Mouse (Mus musculus) hindbrain, postnatal 0 days (tissue): ENCODE data around the gene Rps12-ps3. TPM values are rescaled to one million over a fixed set of nuclear protein-coding genes. Genes with fewer than 3 reads are reported as not detected.
A peak's percentile ranks its signal among the peaks of the same experiment; 100 is the strongest.

Experiments used
- ATAC-seq: fragments of 200-750 bp; cut with Nextera tagmentation; 2 replicates; pipeline ENCODE4 v1.8.0; 2017; ENCODE audit warnings: mild to moderate bottlenecking, moderate TSS enrichment, moderate library complexity
- DNase-seq: peaks from one replicate; pipeline ENCODE4 v3.0.0-alpha.2; 2015; ENCODE audit warnings: low spot score
- H3K27ac ChIP-seq: fragments of 300-500 bp; sonication (generic); 2 replicates; pipeline ENCODE4 v1.5.1; 2014; ENCODE audit warnings: mild to moderate bottlenecking
- H3K27me3 ChIP-seq: fragments of 300-500 bp; sonication (generic); 2 replicates; pipeline ENCODE4 v1.6.1; 2014; ENCODE audit warnings: low read length, mixed read lengths; ENCODE audit not compliant: insufficient read depth
- H3K36me3 ChIP-seq: fragments of 300-500 bp; sonication (generic); 2 replicates; pipeline ENCODE4 v1.6.1; 2014; ENCODE audit warnings: low read length, mixed read lengths; ENCODE audit not compliant: insufficient read depth
- H3K4me1 ChIP-seq: fragments of 300-500 bp; sonication (generic); 2 replicates; pipeline ENCODE4 v1.6.1; 2014; ENCODE audit warnings: antibody characterized with exemption, low read length, mixed read lengths; ENCODE audit not compliant: insufficient read depth
- H3K4me2 ChIP-seq: fragments of 300-500 bp; sonication (generic); 2 replicates; pipeline ENCODE4 v1.6.1; 2014; ENCODE audit warnings: low read depth, mild to moderate bottlenecking, low read length, moderate library complexity, mixed read lengths
- H3K4me3 ChIP-seq: fragments of 300-500 bp; sonication (generic); 2 replicates; pipeline ENCODE4 v1.5.1; 2014; ENCODE audit warnings: low read length
- H3K9ac ChIP-seq: fragments of 300-500 bp; sonication (generic); replicated peaks from 2 replicates; pipeline ENCODE4 v1.6.1; 2014; ENCODE audit warnings: mild to moderate bottlenecking, low read length, moderate library complexity, mixed read lengths
- H3K9me3 ChIP-seq: fragments of 300-500 bp; sonication (generic); 2 replicates; pipeline ENCODE4 v1.6.1; 2016; ENCODE audit warnings: low read length, mixed read lengths
- CTCF ChIP-seq: IDR thresholded peaks from 2 replicates; pipeline ENCODE4 v1.5.1; 2016; ENCODE audit warnings: antibody characterized with exemption, control low read depth, low read depth
- WGBS: fragments of 180-500 bp; shearing (Covaris S2); extraction: QIAGEN DNeasy Blood & Tissue Kit; methylation state at CpG from one replicate; pipeline ENCODE4 v1.1.7; 2014; 5-methylcytosine and 5-hydroxymethylcytosine counted together
- polyA plus RNA-seq: library from polyadenylated mRNA; unstranded; fragments of >200 nt; fragmentation: Nextera tagmentation; extraction: Ambion mirVana; gene quantifications from 2 replicates; pipeline ENCODE4 v1.2.1, GENCODE M21; 2015
- total RNA-seq: library from RNA; depleted of rRNA; stranded (reverse); fragments of >200 nt; gene quantifications from 2 replicates; pipeline ENCODE4 v1.2.3, GENCODE M21; 2014; rRNA removed

Rps12-ps3 gene
- total RNA-seq, result 47.7 and 63.1 TPM in 2 replicates
- 4.5 and 13.9 TPM in 2 replicates for polyA plus RNA-seq

- Histone ChIP-seq H3K27me3 (no peaks in the 10 kb centered on the region), H3K36me3 (0 out of 2 replicates have a peak, but pooled peaks cover 7% of the 10 kb centered on the region), H3K4me1 (no peaks in the 10 kb centered on the region), H3K4me3 (no peak within 1 kb of the TSS), H3K27ac (no peak within 1 kb of the TSS), H3K9ac (no peak within 1 kb of the TSS), H3K9me3 (no peaks in the 10 kb centered on the region), H3K4me2 (no peak within 1 kb of the TSS)
- no peak for DNase-seq
- TF ChIP-seq CTCF, result no peak
- ATAC-seq, result no peak
- 97% methylated on average over 12 of the region's 14 CpGs for WGBS
Measured at GRCm38 (mm10) chr19:59321990-59322389, at the start of gene Rps12-ps3. TSS of gene Rps12-ps3 (plus strand) at chr19:59322290.

GRCm38 (mm10) chr19:59273190-59273589 is 48.9 kb upstream of the Rps12-ps3 start:
- Histone ChIP-seq H3K4me1 (no peaks in the 10 kb centered on the region), H3K9me3 (no peaks in the 10 kb centered on the region), H3K27me3 (no peaks in the 10 kb centered on the region), H3K9ac (no peak overlapping the region), H3K36me3 (no peaks in the 10 kb centered on the region), H3K27ac (no peak overlapping the region), H3K4me3 (no peak overlapping the region), H3K4me2 (no peak overlapping the region)
- TF ChIP-seq CTCF, result no peak
- ATAC-seq, result no peak
- no peak for DNase-seq
- WGBS, result 83% methylated on average over 7 of the region's 7 CpGs

DNA sequence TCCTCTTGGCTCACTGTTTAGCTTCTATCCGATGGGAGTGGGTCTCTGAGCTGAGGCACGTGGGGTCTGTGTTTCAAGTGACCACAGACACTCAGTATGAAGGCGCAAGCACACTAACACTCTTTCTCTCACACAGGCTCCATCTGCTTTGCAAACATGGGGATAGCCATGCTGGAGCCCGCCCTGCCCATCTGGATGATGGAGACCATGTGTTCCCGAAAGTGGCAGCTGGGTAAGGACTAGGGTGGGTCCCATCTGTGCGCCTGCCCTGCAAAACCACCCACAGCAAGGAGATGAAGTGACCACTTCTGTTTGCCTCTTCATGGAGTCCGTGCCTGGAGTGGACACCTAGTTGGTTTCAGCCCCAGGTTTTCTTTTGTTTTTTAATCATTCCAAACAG is 45.7 kb upstream of the Rps12-ps3 start:
- TF ChIP-seq CTCF, result no peak
- H3K27me3 ChIP-seq, result no peaks in the 10 kb centered on the region
- no peaks in the 10 kb centered on the region for H3K4me1 ChIP-seq
- no peaks in the 10 kb centered on the region for H3K9me3 ChIP-seq
- no peak overlapping the region for H3K4me3 ChIP-seq
- 67% methylated on average over 7 of the region's 7 CpGs for WGBS
- ATAC-seq (no peak), DNase-seq (no peak)
- H3K36me3 ChIP-seq, result no peaks in the 10 kb centered on the region
- H3K27ac ChIP-seq, result no peak overlapping the region
- no peak overlapping the region for H3K4me2 ChIP-seq
- no peak overlapping the region for H3K9ac ChIP-seq

DNA sequence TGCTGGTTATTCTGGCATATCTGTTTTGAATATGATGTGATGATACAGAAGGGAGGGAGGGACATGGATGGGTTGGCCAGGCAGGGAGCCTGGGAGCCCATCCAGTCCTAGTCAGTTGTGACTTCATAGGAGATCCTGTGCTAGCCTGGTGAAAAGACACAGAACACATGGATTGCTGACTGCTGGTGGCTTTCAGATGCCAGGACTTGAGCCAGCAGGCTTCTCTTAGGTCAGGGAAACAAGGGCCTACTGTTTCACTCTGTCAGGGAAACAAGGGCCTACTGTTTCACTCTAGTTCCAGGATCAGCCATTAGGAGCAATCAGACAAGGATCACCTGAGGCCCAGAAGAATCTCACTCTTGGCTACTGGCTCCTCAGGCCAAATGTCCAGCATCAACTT is 41.2 kb upstream of the Rps12-ps3 start:
- TF ChIP-seq CTCF, result no peak
- DNase-seq, result peak; percentile 16
- H3K27me3 ChIP-seq, result no peaks in the 10 kb centered on the region
- no peak overlapping the region for H3K4me3 ChIP-seq
- H3K27ac ChIP-seq, result no peak overlapping the region
- ATAC-seq, result peak; percentile 29; the same call in 1 of the 2 replicates
- H3K36me3 ChIP-seq, result no peaks in the 10 kb centered on the region
- no peak overlapping the region for H3K4me2 ChIP-seq
- no peaks in the 10 kb centered on the region for H3K9me3 ChIP-seq
- no peaks in the 10 kb centered on the region for H3K4me1 ChIP-seq
- H3K9ac ChIP-seq, result no peak overlapping the region

DNA sequence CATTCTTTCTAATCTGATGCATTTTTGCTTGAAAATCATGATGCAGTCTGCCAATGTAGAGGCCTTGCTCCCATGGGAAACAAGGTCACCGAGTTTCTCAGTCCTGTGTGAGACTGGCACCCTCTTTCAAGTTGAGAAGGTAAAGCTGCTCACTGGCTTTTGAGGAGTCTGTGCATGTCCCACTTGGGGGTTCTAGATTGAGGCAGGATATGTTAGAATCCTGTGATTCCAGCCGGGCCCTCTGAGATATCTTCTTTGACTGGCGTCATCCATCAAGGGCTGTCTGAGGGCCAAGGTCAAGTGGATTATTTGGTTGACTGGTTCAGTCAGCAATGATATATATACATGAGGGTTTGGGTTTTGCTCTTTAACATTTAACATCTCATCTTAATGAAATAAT is 40.1 kb upstream of the Rps12-ps3 start:
- no peak overlapping the region for H3K4me3 ChIP-seq
- H3K9me3 ChIP-seq, result no peaks in the 10 kb centered on the region
- H3K4me1 ChIP-seq, result no peaks in the 10 kb centered on the region
- H3K4me2 ChIP-seq, result no peak overlapping the region
- no peak overlapping the region for H3K27ac ChIP-seq
- no peaks in the 10 kb centered on the region for H3K27me3 ChIP-seq
- H3K36me3 ChIP-seq, result no peaks in the 10 kb centered on the region
- ATAC-seq (no peak), DNase-seq (no peak)
- 84% methylated on average over 3 of the region's 3 CpGs for WGBS
- no peak overlapping the region for H3K9ac ChIP-seq
- no peak for TF ChIP-seq CTCF

DNA sequence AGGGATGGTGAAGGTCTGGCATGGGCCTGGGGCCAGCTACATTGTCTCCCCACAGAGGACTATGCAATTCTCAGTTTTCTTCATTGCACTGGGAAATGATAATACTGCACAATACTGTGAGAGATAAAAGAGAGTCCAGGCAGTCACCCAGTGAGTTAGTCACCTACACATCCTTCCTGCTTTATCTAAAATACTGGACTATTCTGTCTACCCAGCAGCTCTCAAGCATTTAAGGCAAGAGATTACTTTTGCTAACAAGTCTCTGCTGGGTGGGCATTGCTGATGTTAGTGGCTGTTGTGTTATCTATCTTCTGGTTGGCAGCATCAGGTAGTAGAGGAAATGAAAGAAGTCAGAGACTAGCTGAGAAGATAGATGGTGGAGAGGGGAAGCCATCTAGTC is 33.0 kb upstream of the Rps12-ps3 start:
- ATAC-seq (no peak), DNase-seq (no peak)
- Histone ChIP-seq H3K27ac (no peak overlapping the region), H3K9me3 (no peaks in the 10 kb centered on the region), H3K9ac (no peak overlapping the region), H3K27me3 (no peaks in the 10 kb centered on the region), H3K4me2 (no peak overlapping the region), H3K4me3 (no peak overlapping the region), H3K36me3 (no peaks in the 10 kb centered on the region), H3K4me1 (no peaks in the 10 kb centered on the region)
- TF ChIP-seq CTCF, result no peak

DNA sequence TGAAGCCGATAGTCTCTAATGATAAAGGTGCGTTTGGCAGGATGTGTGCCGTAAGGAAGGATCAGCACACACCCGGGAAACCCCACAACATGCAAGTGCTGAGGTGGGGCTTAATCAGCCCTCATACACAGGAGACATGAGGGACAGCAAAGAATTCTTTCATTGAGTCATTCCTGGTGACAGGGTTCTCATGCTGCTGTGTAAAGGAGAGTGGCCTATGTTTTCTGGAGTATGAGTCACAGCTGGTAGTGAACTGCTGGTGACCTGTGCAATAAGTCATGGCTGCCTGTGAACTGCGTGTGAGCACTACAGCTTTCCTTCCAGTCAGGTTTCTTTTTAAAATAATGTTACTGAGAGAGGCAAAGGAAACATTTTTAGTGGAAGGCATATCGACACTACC is 32.3 kb upstream of the Rps12-ps3 start:
- Histone ChIP-seq H3K4me1 (no peaks in the 10 kb centered on the region), H3K27ac (no peak overlapping the region), H3K4me3 (no peak overlapping the region), H3K9me3 (no peaks in the 10 kb centered on the region), H3K4me2 (no peak overlapping the region), H3K9ac (no peak overlapping the region), H3K27me3 (no peaks in the 10 kb centered on the region), H3K36me3 (no peaks in the 10 kb centered on the region)
- WGBS, result 83% methylated on average over 6 of the region's 6 CpGs
- no peak for TF ChIP-seq CTCF
- DNase-seq (no peak), ATAC-seq (no peak)
